Mouse (Mus musculus) embryo, embryonic 11.5 days (tissue): ENCODE measurements around the gene Tmbim6.
"Not testable (repeated sequence)": the region's sequence is repeated elsewhere in the genome, so short reads cannot be mapped to it uniquely, and the experiment has no call there.

ENCODE experiments used
- DNase-seq: peaks from one replicate; pipeline ENCODE4 v3.0.0-alpha.2; 2012; ENCODE audit warnings: low read depth, low spot score

The Tmbim6 gene

GRCm38 (mm10) chr15:99382893-99383292 lies 9.8 kb upstream of the Tmbim6 start:
- DNase-seq: no peak

GRCm38 (mm10) chr15:99384071-99384470 lies 8.6 kb upstream of the Tmbim6 start:
- no peak for DNase-seq

- not testable (repeated sequence) for DNase-seq
Measured at GRCm38 (mm10) chr15:99386110-99386509, 6.6 kb upstream of the Tmbim6 start.

- no peak for DNase-seq
Measured at GRCm38 (mm10) chr15:99386796-99387195, 5.9 kb upstream of the Tmbim6 start.

- DNase-seq: no peak
Measured at GRCm38 (mm10) chr15:99387976-99388375, 4.7 kb upstream of the Tmbim6 start.

- no peak for DNase-seq
Measured at GRCm38 (mm10) chr15:99390472-99391401, 1.9 kb upstream of the Tmbim6 start.

GRCm38 (mm10) chr15:99391975-99392374 lies 707 bp upstream of the Tmbim6 start:
- DNase-seq: no peak

- no peak for DNase-seq
Measured at GRCm38 (mm10) chr15:99393386-99394252, 937 bp downstream of the Tmbim6 start.

- DNase-seq: no peak
Measured at GRCm38 (mm10) chr15:99396462-99396861, 3.8 kb downstream of the Tmbim6 start.

GRCm38 (mm10) chr15:99396875-99397274 lies 4.2 kb downstream of the Tmbim6 start:
- no peak for DNase-seq

GRCm38 (mm10) chr15:99397622-99398021 lies 4.9 kb downstream of the Tmbim6 start:
- no peak for DNase-seq

- no peak for DNase-seq
Measured at GRCm38 (mm10) chr15:99399503-99400245, 7.0 kb downstream of the Tmbim6 start.

- DNase-seq: no peak
Measured at GRCm38 (mm10) chr15:99400602-99401001, 7.9 kb downstream of the Tmbim6 start.

- no peak for DNase-seq
Measured at GRCm38 (mm10) chr15:99403159-99403889, 10.6 kb downstream of the Tmbim6 start.

GRCm38 (mm10) chr15:99405150-99405549 lies 12.5 kb downstream of the Tmbim6 start:
- DNase-seq: no peak

- no peak for DNase-seq
Measured at GRCm38 (mm10) chr15:99406986-99407570, 14.4 kb downstream of the Tmbim6 start.

GRCm38 (mm10) chr15:99408845-99409244 lies 16.2 kb downstream of the Tmbim6 start:
- no peak for DNase-seq

GRCm38 (mm10) chr15:99411747-99412146 lies 19.1 kb downstream of the Tmbim6 start:
- no peak for DNase-seq

GRCm38 (mm10) chr15:99415793-99416192 lies 23.1 kb downstream of the Tmbim6 start:
- DNase-seq: no peak

GRCm38 (mm10) chr15:99416348-99416882 lies 23.7 kb downstream of the Tmbim6 start:
- DNase-seq: peak; percentile 80
